Mouse (Mus musculus) neutrophil, adult 65 days (primary cell): Measurements from ENCODE around the gene Kprp. TPM values are rescaled to one million over a fixed set of nuclear protein-coding genes. Genes with fewer than 3 reads are reported as not detected.

Experiments used
- total RNA-seq: library from RNA; stranded (reverse); gene quantifications from 2 replicates; pipeline ENCODE4 v1.2.4, GENCODE M21; 2023

Kprp gene
- not detected in 2 replicates for total RNA-seq

DNA sequence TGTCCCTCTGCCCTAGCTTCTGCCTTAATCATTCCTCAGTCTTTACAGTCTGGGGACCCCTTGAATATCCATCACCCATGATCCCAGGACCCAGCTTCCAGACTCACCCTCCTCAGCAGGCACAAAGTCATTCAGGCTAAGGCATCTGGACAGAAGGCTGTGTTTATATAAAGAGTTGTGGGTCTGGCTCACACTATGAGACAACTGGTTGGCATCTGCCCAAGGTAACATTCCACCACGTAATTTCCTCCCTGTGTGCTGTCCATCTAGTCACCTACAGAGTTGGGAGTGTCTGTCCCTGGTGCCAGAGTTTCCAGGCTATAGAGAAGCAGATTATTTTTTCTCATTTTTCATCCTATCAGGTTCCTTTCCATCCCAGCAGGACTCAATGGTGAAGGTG is at the start of gene Kprp:
TSS of gene Kprp (minus strand) at position 140 of the 400 bp plus-strand sequence.

DNA sequence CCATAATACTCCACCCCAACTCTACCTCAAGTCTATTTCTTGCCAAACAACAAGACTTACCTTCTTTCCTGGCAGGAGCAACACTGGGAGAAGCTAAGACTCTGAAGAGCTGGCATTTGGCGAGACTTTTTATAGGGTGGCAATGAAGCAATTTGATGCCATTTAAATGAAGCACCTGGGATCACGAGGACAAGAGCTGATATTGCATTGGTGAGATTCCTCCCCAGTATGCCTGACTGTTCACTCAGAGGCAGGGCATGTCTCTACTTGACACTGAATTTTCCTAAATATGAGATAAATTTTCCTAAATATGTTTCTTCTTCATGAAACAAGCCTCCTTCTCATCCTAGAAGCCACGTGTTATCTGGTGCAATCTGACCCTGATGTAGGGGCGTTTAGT is 43.1 kb upstream of the Kprp start, which contains the start of gene 2310050C09Rik:
TSS of gene 2310050C09Rik (minus strand) at position 101 of the 400 bp plus-strand sequence.

DNA sequence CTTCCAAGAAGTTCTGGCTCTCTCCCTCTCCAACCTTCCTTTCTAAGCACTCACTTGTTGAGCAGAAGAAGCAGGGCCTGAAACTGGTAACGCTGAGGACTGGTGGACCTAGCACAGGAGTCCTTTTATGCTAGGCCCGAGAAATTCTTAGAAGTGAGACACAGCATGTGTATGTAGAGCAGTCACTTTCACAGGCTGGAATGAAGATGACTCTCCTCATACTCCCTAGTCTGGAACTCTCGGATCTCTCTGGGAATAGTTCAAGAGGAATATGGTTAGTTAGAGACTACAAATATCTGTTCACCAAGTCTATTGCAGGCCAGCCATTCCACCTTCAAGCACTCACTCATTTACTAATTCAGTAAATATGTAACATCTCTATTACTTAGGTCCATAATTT is 24.1 kb upstream of the Kprp start, which contains the start of gene Lce1l:
TSS of gene Lce1l (minus strand) at position 101 of the 400 bp plus-strand sequence.

DNA sequence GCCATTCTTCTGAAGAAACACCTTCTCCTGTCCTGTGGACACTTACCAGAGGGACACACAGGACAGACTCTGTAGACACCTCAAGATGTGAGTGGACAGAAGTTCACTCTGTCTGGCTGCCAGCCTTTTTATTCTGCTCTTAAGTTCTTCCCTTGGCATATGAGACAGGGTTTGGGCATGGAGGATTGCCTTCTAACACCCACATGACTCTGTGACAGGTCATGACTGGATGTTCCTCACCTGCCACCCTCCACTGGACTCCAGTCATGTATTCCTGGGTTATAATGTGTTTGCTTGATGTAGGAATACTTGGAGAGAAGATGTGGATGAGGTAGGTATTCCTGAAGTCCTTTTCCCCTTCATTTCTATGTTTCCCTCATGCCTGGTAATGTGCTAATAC is 19.3 kb downstream of the Kprp start, which contains the start of gene Lce1k:
TSS of gene Lce1k (minus strand) at position 101 of the 400 bp plus-strand sequence.

DNA sequence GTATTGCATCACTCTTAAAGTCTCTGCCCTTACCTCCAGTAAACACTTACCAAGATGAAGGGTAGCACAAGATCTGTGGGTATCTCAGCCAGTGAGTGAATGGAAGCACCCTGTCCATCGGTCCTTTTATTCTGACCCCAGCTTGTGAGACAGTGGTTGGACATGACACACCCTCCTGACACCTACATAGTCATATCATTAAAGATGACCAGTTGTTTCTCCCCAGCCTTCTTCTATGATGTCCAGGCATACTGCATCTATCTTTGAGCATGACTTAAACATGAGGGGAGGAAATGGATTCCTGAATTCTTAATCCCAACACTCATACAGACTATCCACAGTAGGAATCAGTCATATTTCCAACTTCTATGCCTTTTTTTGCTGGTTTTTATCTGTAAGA is 36.6 kb downstream of the Kprp start, which contains the start of gene Lce1j:
TSS of gene Lce1j (minus strand) at position 101 of the 400 bp plus-strand sequence.

DNA sequence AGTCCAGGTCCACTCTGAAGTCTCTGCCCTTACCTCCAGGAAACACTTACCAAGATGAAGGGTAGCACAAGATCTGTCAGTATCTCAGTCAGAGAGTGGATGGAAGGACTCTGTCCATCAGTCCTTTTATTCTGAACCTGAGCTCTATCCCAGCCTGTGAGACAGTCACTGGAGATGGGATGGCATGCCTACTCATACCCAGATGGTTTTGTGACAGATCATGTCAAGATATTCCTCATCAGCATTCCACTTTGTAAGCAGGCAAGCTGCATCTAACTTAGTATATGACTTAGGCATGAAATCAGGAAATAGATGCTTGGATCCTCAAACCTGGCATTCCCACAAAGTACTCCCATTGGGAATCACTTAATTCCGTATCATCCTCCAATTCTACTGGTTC is 48.2 kb downstream of the Kprp start, which contains the start of gene Lce1i:
TSS of gene Lce1i (minus strand) at position 101 of the 400 bp plus-strand sequence.

Other genes with a start within 250 kb of the Kprp start
- gene Smcp, start 238.2 kb downstream of the Kprp start, total RNA-seq: not detected in 2 replicates
- not detected in 2 replicates for gene 2210017I01Rik, start 219.8 kb downstream of the Kprp start, total RNA-seq
- not detected in 2 replicates for gene Lce6a, start 205.6 kb downstream of the Kprp start, total RNA-seq
- gene Lce1a1, start 178.9 kb downstream of the Kprp start, total RNA-seq: not detected in 2 replicates
- gene Lce1b, start 170.3 kb downstream of the Kprp start, total RNA-seq: not detected in 2 replicates
- gene Lce1a2, start 156.9 kb downstream of the Kprp start, total RNA-seq: not detected in 2 replicates
- gene Lce1c, start 148.0 kb downstream of the Kprp start, total RNA-seq: not detected in 2 replicates
- not detected in 2 replicates for gene Lce1d, start 140.0 kb downstream of the Kprp start, total RNA-seq
- gene Lce1e, start 118.2 kb downstream of the Kprp start, total RNA-seq: not detected in 2 replicates
- not detected in 2 replicates for gene Lce1f, start 106.9 kb downstream of the Kprp start, total RNA-seq
- not detected in 2 replicates for gene Gm38119, start 88.2 kb downstream of the Kprp start, total RNA-seq
- gene Lce1g, start 74.9 kb downstream of the Kprp start, total RNA-seq: not detected in 2 replicates
- gene Lce1h, start 62.2 kb downstream of the Kprp start, total RNA-seq: not detected in 2 replicates
- gene Lce1i, start 48.3 kb downstream of the Kprp start, total RNA-seq: not detected in 2 replicates
- not detected in 2 replicates for gene Lce1j, start 36.7 kb downstream of the Kprp start, total RNA-seq
- gene Lce1k, start 19.4 kb downstream of the Kprp start, total RNA-seq: not detected in 2 replicates
- not detected in 2 replicates for gene Lce1l, start 24.0 kb upstream of the Kprp start, total RNA-seq
- not detected in 2 replicates for gene 2310050C09Rik, start 43.0 kb upstream of the Kprp start, total RNA-seq
- gene Lce3a, start 99.0 kb upstream of the Kprp start, total RNA-seq: not detected in 2 replicates
- not detected in 2 replicates for gene Lce3b, start 105.7 kb upstream of the Kprp start, total RNA-seq
- not detected in 2 replicates for gene Lce3c, start 117.2 kb upstream of the Kprp start, total RNA-seq
- not detected in 2 replicates for gene Lce3d, start 130.1 kb upstream of the Kprp start, total RNA-seq
- not detected in 2 replicates for gene Lce3e, start 139.8 kb upstream of the Kprp start, total RNA-seq
- gene Lce3f, start 165.0 kb upstream of the Kprp start, total RNA-seq: not detected in 2 replicates
- gene Crct1, start 188.4 kb upstream of the Kprp start, total RNA-seq: not detected in 2 replicates
- gene Lce1m, start 191.8 kb upstream of the Kprp start, total RNA-seq: not detected in 2 replicates
- gene Gm4858, start 241.6 kb upstream of the Kprp start, total RNA-seq: not detected in 2 replicates